Mouse (Mus musculus) kidney, adult 2 months (tissue): ENCODE results near the gene Prkg1.

Experiments used
- CTCF ChIP-seq: fragments of 200-500 bp; conservative IDR thresholded peaks from 2 replicates; pipeline ENCODE4 v1.5.1; 2011; ENCODE audit warnings: low read depth, mild to moderate bottlenecking, control low read depth, low read length, moderate library complexity, mixed read lengths; ENCODE audit not compliant: insufficient read depth, insufficient read length
- POLR2A ChIP-seq: fragments of 200-500 bp; IDR thresholded peaks from one replicate; pipeline ENCODE4 v1.6.1; 2011; ENCODE audit warnings: low read depth, low read length, control low read depth

DNA sequence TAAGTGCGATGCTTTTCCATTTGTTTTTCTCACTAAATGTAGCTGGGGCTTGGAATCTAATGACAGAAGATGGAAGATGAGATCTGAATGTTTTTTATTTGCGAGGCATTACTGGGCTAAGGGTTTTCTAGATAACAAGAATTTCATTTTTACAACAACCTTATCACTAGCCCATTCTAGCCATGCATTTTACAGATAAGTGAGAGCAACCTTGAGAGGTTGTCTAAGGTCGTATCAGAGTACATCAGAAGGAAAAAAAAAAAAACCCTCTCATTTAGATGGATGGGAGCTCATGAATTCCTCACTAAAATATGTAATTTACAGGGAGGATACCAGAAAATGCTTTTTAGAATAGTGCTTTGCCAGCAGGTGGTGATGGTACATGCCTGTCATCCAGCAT is 863.8 kb downstream of the Prkg1 start:
- TF ChIP-seq POLR2A: no peak
- TF ChIP-seq CTCF: no peak
